ENCODE assay signal across 8 mouse cellular contexts in genomic region chr5:38553953-38554352, GRCm38 (mm10). TPM values are rescaled to one million over a fixed set of nuclear protein-coding genes. Genes with fewer than 3 reads are reported as not detected.
DNase-seq lines count a peak whose midpoint lies in the region; ATAC-seq and TF ChIP-seq lines count a peak whose summit lies in the region.
"Had no signal": no experiment of that assay in that cellular context is flagged by ENCODE, and none has a peak within 500 bp of the region (broad histone marks: within the 10 kb centered on the region; RNA-seq: fewer than 3 reads in every experiment).

No protein-coding gene starts in this region.

- 0 out of 2 replicates have a peak, but pooled peaks cover 8% of the 10 kb centered on the region for H3K4me1 ChIP-seq in kidney, embryonic 14.5 days (ENCODE audit: control insufficient read depth, insufficient read depth, low read length)
- H3K4me1 ChIP-seq in G1E (ENCODE audit: insufficient read depth, low read depth, low read length), result peaks cover 17% of the 10 kb centered on the region
- H3K4me1 ChIP-seq in embryonic fibroblast, embryonic 13.5 days (ENCODE audit: control insufficient read depth, insufficient read depth, low read length), result peaks cover 74% of the 10 kb centered on the region
- peaks cover 20% of the 10 kb centered on the region; the same call in 1 of the 2 replicates for H3K4me1 ChIP-seq in lung, adult 2 months (ENCODE audit: control insufficient read depth, insufficient read depth, low read length)

- no peak for TF ChIP-seq CTCF in G1E (IDR thresholded peaks at IDR 0.05; ENCODE audit: low read depth, low read length)
- TF ChIP-seq CTCF in embryonic fibroblast, embryonic 13.5 days (IDR thresholded peaks at IDR 0.05; ENCODE audit: borderline replicate concordance, insufficient read depth, low read length), result no peak
- TF ChIP-seq CTCF in lung, adult 2 months (IDR thresholded peaks at IDR 0.05; ENCODE audit: insufficient read depth, low read length), result no peak

- H3K4me3 ChIP-seq in kidney, embryonic 14.5 days (ENCODE audit: low read length), result no peak overlapping the region
- no peak overlapping the region for H3K4me3 ChIP-seq in G1E (ENCODE audit: low read depth, low read length)
- no peak overlapping the region for H3K4me3 ChIP-seq in embryonic fibroblast, embryonic 13.5 days (ENCODE audit: insufficient read depth, low read length)
- no peak overlapping the region for H3K4me3 ChIP-seq in lung, adult 2 months (replicated peaks; ENCODE audit: extremely low read depth, low read depth, low read length)
- H3K4me3 ChIP-seq: limb, embryonic 12.5 days had no signal

- H3K9me3 ChIP-seq in kidney, embryonic 14.5 days (ENCODE audit: control insufficient read depth, low read length), result no peaks in the 10 kb centered on the region
- H3K9me3 ChIP-seq in G1E (replicated peaks), result no peaks in the 10 kb centered on the region
- H3K9me3 ChIP-seq: limb, embryonic 12.5 days had no signal

- H3K27me3 ChIP-seq in kidney, embryonic 14.5 days (ENCODE audit: control insufficient read depth, insufficient read depth, low read length), result no peaks in the 10 kb centered on the region
- H3K27me3 ChIP-seq in G1E (ENCODE audit: insufficient read depth, low read length), result no peaks in the 10 kb centered on the region
- H3K27me3 ChIP-seq: limb, embryonic 12.5 days had no signal

- H3K27ac ChIP-seq in kidney, embryonic 14.5 days (ENCODE audit: low read depth, low read length), result no peak overlapping the region
- H3K27ac ChIP-seq in embryonic fibroblast, embryonic 13.5 days (ENCODE audit: insufficient read depth, low read length), result peak overlapping the region; percentile 43
- H3K27ac ChIP-seq: limb, embryonic 12.5 days had no signal

- no peak overlapping the region for H3K4me2 ChIP-seq in kidney, embryonic 14.5 days (replicated peaks; ENCODE audit: low read depth, low read length)
- H3K4me2 ChIP-seq: limb, embryonic 12.5 days had no signal

- H3K9ac ChIP-seq in kidney, embryonic 14.5 days (ENCODE audit: low read depth, low read length), result no peak overlapping the region
- H3K9ac ChIP-seq: limb, embryonic 12.5 days had no signal

- DNase-seq in kidney, adult 9 months, result peak; percentile 30
- no peak for DNase-seq in G1E (ENCODE audit: low spot score)
- DNase-seq in adrenal gland, adult 8-10 months, result peak; percentile 42
- no peak for DNase-seq in lung, adult 2 months

- ATAC-seq in kidney, embryonic 14.5 days (ENCODE audit: low FRiP score, low TSS enrichment), result no peak
- peak; percentile 32; the same call in 1 of the 2 replicates for ATAC-seq in G1E (ENCODE audit: extremely low read depth, insufficient number of reproducible peaks, low FRiP score, poor library complexity, severe bottlenecking)
- no peak; the same call in 1 of the 2 replicates for ATAC-seq in erythroblast, adult 5-6 weeks (replicated peaks; ENCODE audit: low FRiP score, poor library complexity, severe bottlenecking)

- no peak for TF ChIP-seq POLR2A in embryonic fibroblast, embryonic 13.5 days (IDR thresholded peaks at IDR 0.05; ENCODE audit: low read depth, low read length)
- no peak for TF ChIP-seq POLR2A in lung, adult 2 months (IDR thresholded peaks at IDR 0.05; ENCODE audit: borderline replicate concordance, extremely low read depth, low read depth, low read length)

- peaks cover 86% of the 10 kb centered on the region for H3K36me3 ChIP-seq in kidney, embryonic 14.5 days (ENCODE audit: control insufficient read depth, insufficient read depth, low read length)
- H3K36me3 ChIP-seq in G1E (replicated peaks), result peaks cover 100% of the 10 kb centered on the region

- 62% methylated on average over 3 of the region's 3 CpGs for WGBS in kidney, embryonic 14.5 days
- 48% methylated on average over 3 of the region's 3 CpGs for WGBS in lung, adult 2 months

RNA-seq across cellular contexts. Expression of gene Wdr1, which starts 9.1 kb away (rescaled TPM):
- polyA plus RNA-seq in kidney, embryonic 14.5 days (2014; fragmentation: Nextera tagmentation; extraction: Ambion mirVana), result 151 and 210 TPM in 2 replicates
- total RNA-seq in G1E (2014; fragmentation: Nextera tagmentation) (105 and 107 TPM in 2 replicates), G1E (2017) (153 and 158 TPM in 2 replicates)
- 104 and 121 TPM in 2 replicates for polyA plus RNA-seq in G1E (2012)
- total RNA-seq in adrenal gland, adult 8-10 months (2022), result 100 to 1,000 TPM; 119 to 140 (median 124) TPM
- polyA plus RNA-seq in embryonic fibroblast, embryonic 13.5 days (2011; ENCODE audit: insufficient read length, low read depth, missing spikeins), result 280 and 348 TPM in 2 replicates
- 55.7 and 64.4 TPM in 2 replicates for total RNA-seq in erythroblast, adult 5-6 weeks (2015; ENCODE audit: low replicate concordance)
- total RNA-seq in erythroblast, adult 5-6 weeks (2017; ENCODE audit: low replicate concordance), result 57.0 and 75.8 TPM in 2 replicates
- 135 and 165 TPM in 2 replicates for polyA plus RNA-seq in lung, adult 2 months (2012; rRNA removed)

RNA-seq across cellular contexts. Expression of gene Slc2a9, which starts 51.0 kb away (rescaled TPM):
- polyA plus RNA-seq in kidney, embryonic 14.5 days (2014; fragmentation: Nextera tagmentation; extraction: Ambion mirVana), result 0.40 and 1.6 TPM in 2 replicates
- 3.5 and 3.7 TPM in 2 replicates for total RNA-seq in G1E (2014; fragmentation: Nextera tagmentation)
- total RNA-seq in G1E (2017), result 4.2 and 5.3 TPM in 2 replicates
- 0.15 and 0.50 TPM in 2 replicates for polyA plus RNA-seq in G1E (2012)
- total RNA-seq in adrenal gland, adult 8-10 months (2022), result 1 to 10 TPM; 1.4 to 6.2 (median 3.7) TPM
- polyA plus RNA-seq in embryonic fibroblast, embryonic 13.5 days (2011; ENCODE audit: insufficient read length, low read depth, missing spikeins), result 1.8 and 3.1 TPM in 2 replicates
- 3.8 TPM in 1 of 2 replicates, not detected in the other for total RNA-seq in erythroblast, adult 5-6 weeks (2015; ENCODE audit: low replicate concordance)
- 0.51 and 0.84 TPM in 2 replicates for total RNA-seq in erythroblast, adult 5-6 weeks (2017; ENCODE audit: low replicate concordance)
- polyA plus RNA-seq in lung, adult 2 months (2012; rRNA removed), result 4.9 and 5.0 TPM in 2 replicates

Comparison
In these comparisons a context has a peak if more than half of its experiments do, and no peak if none do; other contexts are left out.
1. DNase-seq: peak in kidney, adult 9 months (single experiment) and adrenal gland, adult 8-10 months (single experiment); none in G1E (single experiment) and lung, adult 2 months (single experiment).